Mouse (Mus musculus) spleen, adult 18-20 months (tissue): ENCODE results near the gene Rph3a.
"Not testable (repeated sequence)": the region's sequence is repeated elsewhere in the genome, so short reads cannot be mapped to it uniquely, and the experiment has no call there.

ENCODE experiments used
- DNase-seq, 2 experiments: peaks; one replicate each; pipeline ENCODE4 v3.0.0; 2022; ENCODE audit warnings: mixed read lengths in 2 of 2

Rph3a gene

GRCm38 (mm10) chr5:120971326-120971725 is 38.6 kb downstream of the Rph3a start:
- no peak for DNase-seq

DNA sequence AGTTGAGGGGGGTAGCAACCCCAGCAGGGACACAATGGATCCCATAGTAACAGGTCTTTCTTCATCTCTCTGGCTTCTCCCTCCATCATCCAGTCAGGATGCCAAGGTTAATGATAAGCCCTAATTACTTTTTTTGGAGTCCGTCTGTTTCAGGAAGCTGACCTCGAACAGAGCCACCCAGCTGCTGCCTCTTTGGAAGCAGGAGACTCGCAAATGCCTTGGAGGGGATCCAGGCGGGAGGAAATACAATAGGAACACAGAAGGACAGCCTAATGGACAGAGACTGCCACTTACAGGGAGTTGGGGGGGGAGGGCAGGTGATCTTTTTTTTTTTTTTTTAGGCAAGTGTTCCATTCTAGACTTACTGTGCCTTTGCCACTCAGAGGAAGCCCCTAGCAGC is 40.2 kb downstream of the Rph3a start:
- no peak for DNase-seq

DNA sequence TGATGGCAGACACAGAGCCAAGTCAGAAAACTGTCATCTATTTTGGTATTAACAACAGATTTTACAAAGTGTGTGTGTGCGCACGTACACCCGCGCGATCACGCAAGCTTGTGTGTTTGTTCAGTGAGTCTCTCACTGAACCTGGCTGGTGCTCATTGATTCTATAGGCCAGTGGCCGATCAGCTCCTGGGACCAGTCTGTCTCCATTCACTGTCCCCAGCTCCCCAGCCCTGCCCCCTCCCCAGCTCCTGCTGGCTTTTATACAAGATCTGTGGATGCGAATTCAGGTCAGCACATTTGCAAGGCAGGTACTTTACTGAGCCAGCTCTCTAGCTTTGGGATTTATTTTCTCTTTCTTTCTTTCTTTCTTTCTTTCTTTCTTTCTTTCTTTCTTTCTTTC is 41.1 kb downstream of the Rph3a start:
- no peak for DNase-seq

DNA sequence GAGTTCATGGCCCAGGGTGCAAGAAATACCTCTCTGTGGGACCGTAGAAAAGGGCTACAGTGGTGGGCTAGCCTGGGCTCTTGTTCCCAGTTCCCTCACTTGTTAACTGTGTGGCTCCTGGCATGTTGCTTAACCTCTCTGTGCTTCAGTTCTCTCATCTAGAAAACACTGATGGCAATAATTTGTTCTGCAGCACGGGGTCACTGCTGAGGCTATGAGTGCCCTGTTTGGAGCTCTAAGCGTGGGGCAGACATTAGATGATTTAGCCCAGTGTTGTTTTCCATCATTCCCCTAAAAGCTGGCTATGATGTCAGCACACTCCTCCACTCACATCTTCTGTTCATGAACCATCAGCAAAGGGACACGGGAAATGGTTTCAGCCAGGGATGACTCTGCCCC is 41.8 kb downstream of the Rph3a start:
- DNase-seq: no peak

GRCm38 (mm10) chr5:120967355-120968133 is 42.3 kb downstream of the Rph3a start:
- DNase-seq: no peak

- DNase-seq: no peak
Measured at GRCm38 (mm10) chr5:120966894-120967293, 43.0 kb downstream of the Rph3a start.

- DNase-seq: no peak
Measured at GRCm38 (mm10) chr5:120966156-120966555, 43.7 kb downstream of the Rph3a start.

DNA sequence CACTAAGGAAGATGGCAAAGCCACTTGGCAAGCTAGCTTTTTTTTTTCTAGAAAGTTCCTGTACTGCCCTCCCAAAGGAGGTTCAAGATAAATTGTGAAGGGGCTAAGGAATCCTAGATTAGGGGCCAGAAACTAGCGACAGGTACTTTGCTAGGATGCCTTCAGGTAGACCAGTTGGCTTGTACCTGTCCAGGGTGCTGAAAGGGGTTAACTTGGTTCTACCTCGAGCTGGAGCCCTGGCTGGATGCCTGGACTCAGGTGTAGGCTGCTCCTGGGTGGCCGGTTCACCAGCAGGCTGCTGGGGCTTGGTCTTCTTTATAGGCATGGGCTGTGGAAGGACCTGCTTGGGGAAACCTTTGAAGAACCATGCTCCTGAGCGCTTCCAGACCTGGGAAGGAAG is 48.9 kb downstream of the Rph3a start:
- no peak for DNase-seq

- peak in 1 of 2 experiments; percentile 26 for DNase-seq
Measured at GRCm38 (mm10) chr5:120953974-120954373, 55.9 kb downstream of the Rph3a start.

- DNase-seq: no peak
Measured at GRCm38 (mm10) chr5:120952242-120952770, 57.6 kb downstream of the Rph3a start.

GRCm38 (mm10) chr5:120942076-120942475 is 67.8 kb downstream of the Rph3a start:
- DNase-seq: no peak

DNA sequence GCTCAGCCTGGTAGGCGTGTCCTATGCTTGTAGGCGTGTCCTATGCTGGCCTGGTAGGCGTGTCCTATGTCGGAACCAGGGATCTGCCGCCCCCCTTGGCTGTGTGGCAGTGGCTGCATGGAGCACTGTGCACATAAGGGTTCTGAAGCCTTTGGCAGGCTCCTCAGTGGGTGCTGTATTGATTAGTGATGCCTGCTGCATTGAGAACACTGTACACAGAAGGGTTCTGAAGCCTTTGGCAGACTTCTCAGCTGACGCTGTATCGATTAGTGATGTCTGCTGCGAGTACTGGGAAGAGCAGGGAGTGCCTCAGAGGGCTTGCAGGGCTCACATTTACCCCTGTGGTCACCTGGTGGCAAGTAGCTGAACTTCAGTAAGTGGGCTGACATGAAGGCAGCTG is 71.3 kb downstream of the Rph3a start:
- DNase-seq: no peak

DNA sequence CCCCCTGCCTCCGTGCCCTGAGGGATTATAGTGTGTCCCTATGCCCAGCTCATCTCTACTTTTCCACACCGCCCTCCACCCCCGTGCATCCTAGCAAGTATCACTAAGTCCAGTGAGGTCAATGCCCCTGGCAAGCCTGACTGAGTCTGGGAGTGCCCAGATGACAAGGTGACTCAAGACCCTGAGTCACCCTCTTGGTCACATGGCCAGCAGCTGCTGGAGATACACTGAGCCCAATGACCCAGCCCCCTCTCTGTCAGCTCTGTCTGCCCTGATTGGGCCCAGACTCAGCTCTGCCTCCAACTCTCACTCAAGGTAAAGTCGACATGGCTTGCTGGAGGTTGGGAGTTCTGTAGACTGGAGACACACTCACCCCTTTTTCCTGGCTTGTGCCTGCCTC is 72.1 kb downstream of the Rph3a start:
- no peak for DNase-seq

DNA sequence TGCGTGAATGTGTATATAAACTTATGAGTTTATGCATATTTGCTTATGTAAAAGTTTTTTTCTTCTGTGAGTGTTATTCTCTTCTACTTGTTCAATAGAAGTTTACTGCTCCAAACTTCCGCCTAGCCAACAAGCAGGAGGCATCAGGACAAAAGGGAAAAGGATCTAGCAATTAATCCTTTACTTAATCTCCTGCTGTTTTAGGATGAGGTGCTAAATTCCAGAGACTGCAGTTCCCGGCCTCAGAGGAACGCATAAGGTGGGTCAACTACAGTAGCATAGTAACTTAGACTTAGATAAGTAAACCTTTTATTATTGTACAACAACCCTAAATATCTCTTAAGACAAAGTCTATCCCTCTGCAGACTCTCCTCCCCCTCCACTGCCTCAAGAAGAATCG is 75.9 kb downstream of the Rph3a start:
- no peak for DNase-seq

DNA sequence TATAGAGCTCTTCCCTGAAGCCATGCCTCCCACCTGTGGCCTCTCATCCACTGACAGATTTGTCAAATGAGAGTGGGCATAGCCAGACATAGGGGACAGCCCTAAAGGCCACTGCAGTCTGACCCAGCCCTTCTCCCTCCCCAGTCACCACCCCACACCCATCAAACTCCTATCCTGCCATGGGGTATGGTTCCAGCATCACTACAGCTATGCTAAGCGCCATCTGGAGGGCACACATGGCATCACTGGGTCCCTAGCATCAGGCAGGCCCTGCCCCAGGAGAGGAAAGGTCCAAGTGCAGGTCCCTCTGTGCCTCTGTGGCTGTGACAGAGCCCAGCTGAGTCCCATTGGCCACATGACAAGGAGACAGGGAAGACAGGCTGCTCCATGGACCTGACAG is 82.9 kb downstream of the Rph3a start:
- DNase-seq: no peak

GRCm38 (mm10) chr5:120926311-120926710 is 83.6 kb downstream of the Rph3a start:
- DNase-seq: not testable (repeated sequence)

DNA sequence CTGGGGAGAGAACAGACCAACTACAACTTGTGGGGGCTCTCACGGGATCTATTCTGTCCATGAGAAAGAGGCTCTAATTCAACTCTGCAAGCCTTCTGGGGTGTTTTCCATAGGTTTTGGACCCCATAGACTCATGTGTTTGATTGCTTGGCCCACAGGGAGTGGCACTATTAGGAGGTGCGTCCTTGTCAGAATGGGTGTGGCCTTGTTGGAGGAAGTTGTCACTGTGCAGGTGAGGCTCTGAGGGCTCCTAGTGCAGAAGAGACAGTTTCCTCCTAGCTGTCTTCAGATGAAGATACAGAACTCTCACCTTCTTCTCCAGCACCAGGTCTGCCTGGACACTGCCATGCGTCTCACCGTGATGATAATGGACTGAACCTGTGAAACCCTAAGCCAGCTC is 85.4 kb downstream of the Rph3a start:
- not testable (repeated sequence) for DNase-seq

GRCm38 (mm10) chr5:120923969-120924368 is 85.9 kb downstream of the Rph3a start:
- no peak for DNase-seq

GRCm38 (mm10) chr5:120920296-120920695 is 89.6 kb downstream of the Rph3a start:
- DNase-seq: no peak

DNA sequence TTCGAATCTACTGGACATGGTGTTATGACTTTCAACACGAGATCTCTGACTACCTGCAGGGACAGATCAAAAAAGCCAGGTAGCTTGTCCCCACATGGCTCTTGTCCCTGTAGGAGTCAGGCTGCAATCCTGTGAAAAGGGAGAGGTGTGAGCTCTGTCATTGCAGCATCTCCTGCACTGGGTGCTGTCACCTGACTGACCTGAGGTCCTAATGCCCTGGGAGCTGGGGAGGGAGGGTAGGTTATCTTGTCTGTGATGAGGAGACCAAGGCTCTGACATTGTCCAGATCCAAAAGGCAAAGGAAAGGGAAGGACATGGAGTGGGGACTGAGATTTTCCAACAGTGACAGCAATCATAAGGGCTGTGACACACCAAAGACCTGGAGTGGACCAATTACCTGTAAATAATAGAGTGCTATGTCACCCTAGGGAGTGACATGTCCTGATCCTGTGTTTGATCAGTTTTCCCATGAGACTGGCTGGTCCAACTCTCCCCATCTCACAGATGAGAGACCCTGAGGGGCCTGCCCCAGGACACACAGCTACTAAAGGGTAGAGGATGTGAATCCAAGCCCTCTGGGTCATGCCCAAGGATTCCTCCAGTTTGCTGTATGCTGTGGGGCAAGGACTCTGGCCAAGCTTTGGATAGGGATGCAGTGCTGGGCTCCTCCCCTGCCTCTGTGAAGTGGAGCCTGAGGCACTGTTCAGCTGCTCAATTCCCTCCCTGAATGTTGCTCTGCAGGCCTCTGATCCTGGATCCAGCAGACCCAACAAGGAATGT is 90.5 kb downstream of the Rph3a start:
- DNase-seq: not testable (repeated sequence)

GRCm38 (mm10) chr5:120914204-120914603 is 95.7 kb downstream of the Rph3a start, which contains the start of gene Oas1d:
Gene Oas1d, plus strand, starts transcription at chr5:120914536.
- DNase-seq: not testable (repeated sequence)

- no peak for DNase-seq
Measured at GRCm38 (mm10) chr5:120908196-120908920, 101.5 kb downstream of the Rph3a start.
